Mouse (Mus musculus) CD4-positive, CD25-positive, alpha-beta regulatory T cell, adult 2 months (primary cell): ENCODE data around the gene Rab42.
"Not testable (repeated sequence)": the region's sequence is repeated elsewhere in the genome, so short reads cannot be mapped to it uniquely, and the experiment has no call there.

Experiments used
- DNase-seq: peaks from one replicate; pipeline ENCODE4 v3.0.0-alpha.2; 2012; ENCODE audit warnings: low read depth, low spot score

Rab42 gene

DNA sequence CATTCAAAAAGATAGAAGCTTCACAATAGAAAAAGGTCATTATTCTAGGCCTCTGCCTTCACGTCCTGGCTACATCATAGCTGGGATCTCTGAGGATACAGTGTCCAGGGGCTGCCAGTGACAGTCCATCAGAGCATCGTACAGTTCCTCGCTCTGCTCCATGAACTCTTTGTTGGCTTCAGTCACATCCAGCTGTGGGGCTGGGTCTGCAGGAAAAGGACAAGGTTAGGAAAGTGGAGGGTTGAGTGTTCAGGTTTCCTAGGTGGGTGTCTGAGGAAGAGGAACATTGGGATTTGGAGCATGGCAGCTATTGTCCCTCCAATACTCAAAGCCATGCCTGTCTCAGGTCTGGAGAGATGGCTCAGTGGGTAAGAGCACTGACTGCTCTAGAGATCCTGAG, 8.6 kb upstream of the Rab42 start:
- no peak for DNase-seq

- DNase-seq = no peak
These were observed 8.0 kb upstream of the Rab42 start for GRCm38 (mm10) chr4:132311209-132311608.

DNA sequence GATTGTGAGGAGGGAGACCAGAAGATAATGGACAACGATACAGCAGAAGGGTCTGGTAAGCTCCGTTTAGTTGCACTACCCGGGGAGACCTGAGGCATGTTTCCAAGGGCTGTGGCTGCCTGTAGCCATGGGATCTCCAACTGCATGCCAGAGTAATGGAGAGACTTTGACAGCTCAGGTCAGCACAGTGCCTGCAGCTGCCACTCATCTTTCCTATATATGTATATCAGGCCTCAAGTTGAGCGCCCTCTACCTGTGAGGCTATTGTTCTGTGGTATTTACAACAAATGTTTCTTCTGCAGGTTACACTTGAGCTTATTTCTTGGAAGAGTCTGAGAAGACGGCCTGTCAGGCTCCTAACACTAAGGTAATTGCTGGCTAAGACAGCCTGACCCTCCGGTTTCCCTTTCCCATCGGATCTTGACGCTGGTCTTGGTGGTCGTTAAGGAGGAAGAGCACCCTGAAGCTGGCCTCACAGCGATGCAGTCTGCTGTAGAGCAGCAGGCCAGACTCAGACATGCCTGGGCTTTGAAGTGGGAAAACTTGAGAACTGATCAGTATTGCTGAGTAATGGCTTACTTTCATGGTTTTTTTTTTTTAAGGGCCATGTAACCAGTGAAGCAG, 6.8 kb upstream of the Rab42 start:
- DNase-seq = peak; percentile 87

GRCm38 (mm10) chr4:132309140-132309848, 6.1 kb upstream of the Rab42 start:
- peak; percentile 60 for DNase-seq

DNA sequence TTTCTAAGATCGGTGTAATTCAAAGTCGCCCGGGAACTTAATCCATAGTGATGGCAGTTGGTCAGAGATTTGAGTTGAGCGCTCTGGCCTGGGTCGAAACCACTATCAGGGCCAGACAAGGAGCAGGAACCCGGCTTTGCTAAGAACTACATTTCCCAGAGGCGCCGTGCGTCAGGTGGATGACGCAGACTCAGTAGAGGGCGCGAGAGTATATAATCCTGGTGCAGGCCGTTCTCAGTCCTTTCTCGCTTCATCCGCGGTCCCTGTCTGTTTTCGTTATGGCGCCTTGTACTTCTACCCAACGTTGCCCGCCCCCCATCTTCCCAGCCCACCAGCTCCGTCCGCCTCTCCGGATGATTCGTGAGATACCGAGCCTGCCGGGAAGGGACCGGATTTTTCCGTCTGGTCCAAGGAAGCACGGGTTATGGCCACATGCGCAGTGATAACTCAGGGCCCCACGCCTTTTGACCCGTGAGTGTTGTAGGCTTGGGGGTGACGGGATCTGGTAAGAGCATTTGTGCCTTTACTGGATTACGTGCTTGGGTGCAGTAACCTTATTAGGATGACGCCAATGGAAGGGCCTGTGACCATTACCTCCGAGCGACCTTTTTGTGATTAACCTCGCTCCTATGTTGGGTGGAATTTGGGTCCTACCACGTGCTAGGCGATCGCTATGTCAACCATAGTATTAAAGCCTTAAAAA, 5.4 kb upstream of the Rab42 start:
- peak; percentile 94 for DNase-seq

- DNase-seq = no peak
These were observed 2.8 kb upstream of the Rab42 start for GRCm38 (mm10) chr4:132306004-132306403.

- DNase-seq = peak; percentile 23
These were observed 2.1 kb upstream of the Rab42 start for GRCm38 (mm10) chr4:132305276-132305675.

DNA sequence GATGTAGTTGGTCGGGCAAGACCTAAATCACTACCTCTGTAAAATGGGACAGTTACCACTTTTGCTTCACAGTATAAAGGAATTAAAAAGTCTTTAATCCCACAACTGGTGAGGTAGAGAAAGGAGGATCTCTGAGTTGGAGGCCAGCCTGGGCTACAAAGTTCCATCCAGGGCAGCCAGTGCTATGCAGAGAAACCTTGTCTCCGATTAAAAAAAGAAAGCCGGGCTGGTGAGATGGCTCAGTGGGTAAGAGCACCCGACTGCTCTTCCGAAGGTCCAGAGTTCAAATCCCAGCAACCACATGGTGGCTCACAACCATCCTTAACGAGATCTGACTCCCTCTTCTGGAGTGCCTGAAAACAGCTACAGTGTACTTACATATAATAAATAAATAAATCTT, 299 bp upstream of the Rab42 start:
- not testable (repeated sequence) for DNase-seq

GRCm38 (mm10) chr4:132301965-132302938, 933 bp downstream of the Rab42 start:
- peak; percentile 49 for DNase-seq

GRCm38 (mm10) chr4:132301486-132301885, 1.7 kb downstream of the Rab42 start:
- no peak for DNase-seq

DNA sequence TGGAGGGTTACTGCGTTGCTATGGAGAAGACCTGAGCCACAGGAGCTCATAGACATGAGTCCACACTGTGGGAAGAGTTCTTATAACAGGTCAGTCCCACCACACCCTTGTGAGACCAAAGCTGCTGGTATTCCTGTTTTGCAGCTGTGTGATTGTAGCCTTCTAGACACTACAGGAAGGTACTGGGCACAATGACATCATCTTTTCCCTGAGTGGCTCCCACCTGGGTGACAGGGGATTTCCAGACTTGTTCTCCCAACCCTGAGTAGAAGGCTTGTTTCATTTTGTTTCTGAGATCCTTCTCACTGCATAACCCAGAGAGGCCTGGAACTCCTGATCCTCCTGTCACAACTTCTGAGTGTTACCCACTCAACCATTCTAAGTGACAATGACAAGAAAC, 3.3 kb downstream of the Rab42 start:
- no peak for DNase-seq

- peak; percentile 39 for DNase-seq
These were observed 7.3 kb downstream of the Rab42 start for GRCm38 (mm10) chr4:132295696-132296390.

GRCm38 (mm10) chr4:132293682-132294240, 9.4 kb downstream of the Rab42 start:
- no peak for DNase-seq

GRCm38 (mm10) chr4:132292988-132293387, 10.2 kb downstream of the Rab42 start:
- no peak for DNase-seq

- DNase-seq = no peak
These were observed 11.4 kb downstream of the Rab42 start for GRCm38 (mm10) chr4:132291624-132292335.

DNA sequence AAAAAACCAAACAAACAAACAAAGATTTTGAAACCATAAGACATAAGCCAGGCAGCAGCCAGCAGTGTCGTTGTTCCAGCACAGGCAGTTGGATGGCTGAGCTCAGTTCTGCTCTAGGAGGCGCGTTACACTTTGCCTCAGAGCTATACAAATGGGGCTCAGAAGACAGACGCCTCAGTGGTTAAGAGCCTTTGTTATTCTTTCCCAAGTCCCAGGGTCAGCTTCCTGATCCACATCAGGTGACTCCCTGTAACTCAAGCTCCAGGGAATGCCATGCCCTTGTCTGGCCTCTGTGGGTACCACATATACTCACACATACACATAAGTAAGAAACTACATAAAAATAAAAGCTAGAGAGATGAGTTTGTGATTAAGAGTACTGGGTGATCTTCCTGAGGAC, 12.1 kb downstream of the Rab42 start:
- no peak for DNase-seq

DNA sequence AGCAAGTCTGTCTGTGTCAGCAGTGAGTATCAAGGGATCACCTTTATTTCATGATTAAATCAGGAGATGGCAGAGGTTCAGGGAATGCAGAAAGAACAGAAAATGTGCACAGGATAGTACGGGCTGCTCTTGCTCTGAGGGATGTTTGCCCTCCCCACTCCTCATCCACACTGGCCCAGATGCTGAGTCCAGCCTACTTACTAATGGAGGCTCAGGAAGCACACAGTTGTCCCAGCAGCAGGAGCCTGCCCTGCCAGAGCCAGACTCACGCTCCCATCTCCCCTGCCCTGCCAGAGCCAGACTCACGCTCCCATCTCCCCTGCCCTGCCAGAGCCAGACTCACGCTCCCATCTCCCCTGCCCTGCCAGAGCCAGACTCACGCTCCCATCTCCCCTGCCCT, 14.3 kb downstream of the Rab42 start:
- not testable (repeated sequence) for DNase-seq

DNA sequence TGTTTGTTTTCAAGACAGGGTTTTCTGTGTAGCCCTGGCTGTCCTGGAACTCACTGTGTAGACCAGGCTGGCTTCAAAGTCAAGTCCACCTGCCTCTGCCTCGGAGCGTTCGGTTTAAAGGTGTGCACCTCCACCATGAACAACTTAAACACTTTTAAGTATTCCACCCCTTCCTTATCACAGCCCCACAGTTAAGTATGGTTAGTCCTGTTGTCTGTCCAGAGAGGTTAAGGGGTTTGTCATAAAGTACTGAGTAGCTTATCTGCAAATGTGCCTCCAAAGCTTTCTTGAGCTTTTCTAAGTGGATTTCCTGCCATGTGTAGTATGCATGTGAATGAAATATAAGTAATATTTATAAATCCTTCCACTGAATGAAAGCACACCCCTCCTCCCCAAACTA, 27.2 kb downstream of the Rab42 start:
- DNase-seq = no peak

GRCm38 (mm10) chr4:132274156-132274862, 28.9 kb downstream of the Rab42 start, which contains the start of gene Taf12:
Gene Taf12, plus strand, starts transcription at chr4:132274375.
- peak; percentile 97 for DNase-seq
